Mouse (Mus musculus) MEL (cell line): ENCODE results near the gene Otud7b. TPM values are rescaled to one million over a fixed set of nuclear protein-coding genes. Genes with fewer than 3 reads are reported as not detected.
A peak's percentile ranks its signal among the peaks of the same experiment; 100 is the strongest.

Source experiments
- DNase-seq: peaks from one replicate; pipeline ENCODE4 v3.0.0; 2011; ENCODE audit warnings: low read depth, low spot score
- H3K27ac ChIP-seq: 2 replicates; pipeline ENCODE4 v1.5.1; 2012; ENCODE audit warnings: low read depth, mild to moderate bottlenecking, control low read depth, low read length, moderate library complexity; ENCODE audit not compliant: control insufficient read depth
- H3K27me3 ChIP-seq, 2 experiments: fragments of 150-350 bp in 1 of 2; sonication (generic) in 1 of 2; 2 replicates each; pipeline ENCODE4 v1.6.1; 2012; ENCODE audit warnings: low read length in 2 of 2, mild to moderate bottlenecking in 2 of 2, improper control_type of control experiment in 1 of 2, moderate library complexity in 1 of 2; ENCODE audit not compliant: insufficient read depth in 2 of 2, control insufficient read depth in 1 of 2
- H3K36me3 ChIP-seq, 2 experiments: 2 replicates each; pipeline ENCODE4 v1.6.1; 2012 to 2014; ENCODE audit warnings: low read length in 2 of 2, improper control_type of control experiment in 1 of 2, inconsistent platforms in 1 of 2, mild to moderate bottlenecking in 1 of 2; ENCODE audit not compliant: insufficient read depth in 2 of 2, control insufficient read depth in 1 of 2
- H3K4me1 ChIP-seq, 2 experiments: fragments of 150-350 bp in 1 of 2; sonication (generic) in 1 of 2; 2 replicates each; pipeline ENCODE4 v1.6.1; 2012; ENCODE audit warnings: low read length in 2 of 2, improper control_type of control experiment in 1 of 2, mild to moderate bottlenecking in 1 of 2; ENCODE audit not compliant: insufficient read depth in 2 of 2, control insufficient read depth in 1 of 2
- H3K4me3 ChIP-seq, 2 experiments: fragments of 150-350 bp in 1 of 2; sonication (generic) in 1 of 2; 2 replicates each; pipeline ENCODE4 v1.5.1; 2012; ENCODE audit warnings: low read depth in 2 of 2, low read length in 2 of 2, mild to moderate bottlenecking in 2 of 2, moderate library complexity in 2 of 2, control low read depth in 1 of 2, improper control_type of control experiment in 1 of 2; ENCODE audit not compliant: control insufficient read depth in 1 of 2, insufficient read depth in 1 of 2
- H3K79me2 ChIP-seq: 2 replicates; pipeline ENCODE4 v1.6.1; 2012; ENCODE audit warnings: mild to moderate bottlenecking, low read length, moderate library complexity; ENCODE audit not compliant: control insufficient read depth, poor library complexity, insufficient read depth
- H3K9ac ChIP-seq: 2 replicates; pipeline ENCODE4 v1.6.1; 2012; ENCODE audit warnings: low read depth, mild to moderate bottlenecking, control low read depth, low read length, moderate library complexity; ENCODE audit not compliant: control insufficient read depth, poor library complexity, severe bottlenecking
- H3K9me3 ChIP-seq: fragments of 150-350 bp; sonication (generic); replicated peaks from 2 replicates; pipeline ENCODE4 v1.6.1; 2012; ENCODE audit warnings: mild to moderate bottlenecking, low read length, improper control_type of control experiment, moderate library complexity; ENCODE audit not compliant: insufficient read depth
- CHD1 ChIP-seq: IDR thresholded peaks from 2 replicates; pipeline ENCODE4 v1.6.1; 2012; ENCODE audit warnings: low read depth, mild to moderate bottlenecking, inconsistent platforms, low read length, improper control_type of control experiment
- CHD2 ChIP-seq: IDR thresholded peaks from 2 replicates; pipeline ENCODE4 v1.6.1; 2011; ENCODE audit warnings: low read length, improper control_type of control experiment
- CTCF ChIP-seq, 3 experiments: IDR thresholded peaks in 2 of 3; conservative IDR thresholded peaks in 1 of 3; 2 replicates each; pipeline ENCODE4 v1.5.1; 2011 to 2012; ENCODE audit warnings: low read length in 3 of 3, low read depth in 2 of 3, mild to moderate bottlenecking in 2 of 3, improper control_type of control experiment in 1 of 3, inconsistent platforms in 1 of 3, mixed read lengths in 1 of 3, moderate library complexity in 1 of 3; ENCODE audit not compliant: control insufficient read depth in 1 of 3, insufficient read depth in 1 of 3, poor library complexity in 1 of 3, severe bottlenecking in 1 of 3
- E2F4 ChIP-seq: IDR thresholded peaks from 2 replicates; pipeline ENCODE4 v1.6.1; 2011; ENCODE audit warnings: low read depth, low read length, improper control_type of control experiment, borderline replicate concordance
- EP300 ChIP-seq, 2 experiments: IDR thresholded peaks; 2 replicates each; pipeline ENCODE4 v1.6.1; 2011; ENCODE audit warnings: improper control_type of control experiment in 2 of 2, low read length in 2 of 2, low read depth in 1 of 2, mild to moderate bottlenecking in 1 of 2
- ETS1 ChIP-seq: IDR thresholded peaks from 2 replicates; pipeline ENCODE4 v1.6.1; 2012; ENCODE audit warnings: low read depth, mild to moderate bottlenecking, inconsistent platforms, low read length, improper control_type of control experiment, moderate library complexity
- GATA1 ChIP-seq: IDR thresholded peaks from 2 replicates; pipeline ENCODE4 v1.6.1; 2011; ENCODE audit warnings: low read depth, low read length, improper control_type of control experiment
- HCFC1 ChIP-seq: IDR thresholded peaks from 2 replicates; pipeline ENCODE4 v1.6.1; 2012; ENCODE audit warnings: low read depth, mild to moderate bottlenecking, inconsistent platforms, low read length, improper control_type of control experiment, moderate library complexity
- JUND ChIP-seq: IDR thresholded peaks from 2 replicates; pipeline ENCODE4 v1.6.1; 2011; ENCODE audit warnings: low read depth, mild to moderate bottlenecking, improper control_type of control experiment, low read length
- MAFK ChIP-seq: IDR thresholded peaks from 2 replicates; pipeline ENCODE4 v1.6.1; 2011; ENCODE audit warnings: low read depth, mild to moderate bottlenecking, low read length, improper control_type of control experiment, borderline replicate concordance
- MAX ChIP-seq: IDR thresholded peaks from 2 replicates; pipeline ENCODE4 v1.6.1; 2011; ENCODE audit warnings: low read length, improper control_type of control experiment
- MAZ ChIP-seq: IDR thresholded peaks from 2 replicates; pipeline ENCODE4 v1.6.1; 2012; ENCODE audit warnings: low read depth, mild to moderate bottlenecking, inconsistent platforms, low read length, improper control_type of control experiment
- MYB ChIP-seq: IDR thresholded peaks from 2 replicates; pipeline ENCODE4 v1.6.1; 2011; ENCODE audit warnings: mild to moderate bottlenecking, low read depth, low read length, improper control_type of control experiment
- NELFE ChIP-seq: IDR thresholded peaks from 2 replicates; pipeline ENCODE4 v1.6.1; 2011; ENCODE audit warnings: low read depth, low read length, improper control_type of control experiment
- POLR2A ChIP-seq, 2 experiments: IDR thresholded peaks; 2 replicates each; pipeline ENCODE4 v1.6.1; 2011 to 2012; ENCODE audit warnings: low read length in 2 of 2, mild to moderate bottlenecking in 2 of 2, control low read depth in 1 of 2, improper control_type of control experiment in 1 of 2, low read depth in 1 of 2, moderate library complexity in 1 of 2; ENCODE audit not compliant: control insufficient read depth in 1 of 2, insufficient read depth in 1 of 2, poor library complexity in 1 of 2
- POLR2AphosphoS2 ChIP-seq: IDR thresholded peaks from 2 replicates; pipeline ENCODE4 v1.6.1; 2011; ENCODE audit warnings: low read length, improper control_type of control experiment
- RAD21 ChIP-seq: IDR thresholded peaks from 2 replicates; pipeline ENCODE4 v1.6.1; 2011; ENCODE audit warnings: mild to moderate bottlenecking, low read depth, low read length, improper control_type of control experiment
- SIN3A ChIP-seq: IDR thresholded peaks from 2 replicates; pipeline ENCODE4 v1.6.1; 2012; ENCODE audit warnings: low read length, improper control_type of control experiment, inconsistent platforms
- SMC3 ChIP-seq: IDR thresholded peaks from 2 replicates; pipeline ENCODE4 v1.6.1; 2011; ENCODE audit warnings: low read depth, low read length, improper control_type of control experiment
- TBP ChIP-seq: IDR thresholded peaks from 2 replicates; pipeline ENCODE4 v1.8.0; 2011; ENCODE audit warnings: low read depth, low read length, improper control_type of control experiment
- TCF12 ChIP-seq: IDR thresholded peaks from 2 replicates; pipeline ENCODE4 v1.6.1; 2014; ENCODE audit warnings: low read depth, mild to moderate bottlenecking, inconsistent platforms, low read length, improper control_type of control experiment, moderate library complexity
- USF1 ChIP-seq: IDR thresholded peaks from 2 replicates; pipeline ENCODE4 v1.6.1; 2014; ENCODE audit warnings: low read depth, mild to moderate bottlenecking, inconsistent platforms, low read length, improper control_type of control experiment, moderate library complexity
- ZC3H11A ChIP-seq: IDR thresholded peaks from 2 replicates; pipeline ENCODE4 v1.6.1; 2012; ENCODE audit warnings: low read depth, mild to moderate bottlenecking, inconsistent platforms, low read length, improper control_type of control experiment
- polyA plus RNA-seq, 2 experiments: library from polyadenylated mRNA; stranded (reverse) in 1 of 2; unstranded in 1 of 2; fragments of >175 nt in 1 of 2; fragments of >200 nt in 1 of 2; gene quantifications; 2 replicates each; pipeline versions ENCODE4 v1.2.1 to v1.2.4; 2012; ENCODE audit warnings: low replicate concordance in 2 of 2, low read depth in 1 of 2; ENCODE audit not compliant: insufficient read length in 2 of 2, insufficient read depth in 1 of 2, missing spikeins in 1 of 2
- total RNA-seq: library from RNA; depleted of rRNA; stranded (reverse); fragments of 300-350 nt; gene quantifications from 2 replicates; pipeline ENCODE4 v1.2.3, GENCODE M21; 2012

The Otud7b gene
- total and polyA plus RNA-seq, 3 experiments: 17.9 to 25.8 (median 24.4) TPM

- TF ChIP-seq MAFK (no peak), GATA1 (no peak), SMC3 (peak; percentile 92), SIN3A (peak; percentile 52), USF1 (no peak), TBP (no peak)
- TF ChIP-seq, all 39 proteins: peak for 10
Measured at GRCm38 (mm10) chr3:96089882-96090489, 14.3 kb upstream of the Otud7b start (continued).

DNA sequence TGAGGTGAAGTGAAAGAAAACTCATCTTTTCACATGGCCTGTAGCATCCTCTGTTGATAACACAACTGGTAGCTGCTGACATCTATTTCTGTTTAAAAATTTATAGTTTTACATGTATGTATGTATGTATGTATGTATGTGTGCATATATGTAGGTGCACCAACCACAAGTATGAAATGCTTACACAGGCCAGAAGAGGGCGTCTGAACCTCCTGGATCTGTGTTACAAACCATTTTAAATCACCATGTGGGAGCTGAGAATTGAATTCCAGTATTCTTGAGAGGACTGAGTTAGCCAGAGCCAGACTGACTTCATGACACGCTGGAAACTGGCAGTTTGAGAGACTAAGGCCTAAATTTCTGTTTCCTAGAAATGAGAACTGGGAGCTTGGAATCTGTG, 13.2 kb upstream of the Otud7b start:
- H3K79me2 ChIP-seq: no peaks in the 10 kb centered on the region
- H3K9ac ChIP-seq: no peak overlapping the region
- no peak overlapping the region for H3K27ac ChIP-seq
- no peak overlapping the region for H3K4me3 ChIP-seq
- peaks cover 7 to 27% of the 10 kb centered on the region in 2 experiments for H3K4me1 ChIP-seq
- no peaks in the 10 kb centered on the region for H3K27me3 ChIP-seq
- peaks cover 0 to 22% of the 10 kb centered on the region in 2 experiments; a peak in 2 of 4 replicates for H3K36me3 ChIP-seq
- no peaks in the 10 kb centered on the region for H3K9me3 ChIP-seq
- DNase-seq: peak; percentile 71
- TF ChIP-seq RAD21 (peak; percentile 50), SMC3 (peak; percentile 57), CTCF (IDR thresholded peaks at IDR 0.05 in 2 of 3, conservative IDR thresholded peaks at IDR 0.05 in 1 of 3; ENCODE audit: control insufficient read depth in 1 of 3, insufficient read depth in 1 of 3, low read depth in 2 of 3, low read length in 3 of 3, poor library complexity in 1 of 3, severe bottlenecking in 1 of 3) (peak; percentile 34 to 65 (median 50)), JUND (no peak), MAX (no peak), SIN3A (no peak), POLR2A (IDR thresholded peaks at IDR 0.05; ENCODE audit: control insufficient read depth in 1 of 2, insufficient read depth in 1 of 2, low read depth in 1 of 2, low read length in 2 of 2, poor library complexity in 1 of 2) (no peak), ZC3H11A (peak; percentile 41; the same call in 1 of the 2 replicates)

DNA sequence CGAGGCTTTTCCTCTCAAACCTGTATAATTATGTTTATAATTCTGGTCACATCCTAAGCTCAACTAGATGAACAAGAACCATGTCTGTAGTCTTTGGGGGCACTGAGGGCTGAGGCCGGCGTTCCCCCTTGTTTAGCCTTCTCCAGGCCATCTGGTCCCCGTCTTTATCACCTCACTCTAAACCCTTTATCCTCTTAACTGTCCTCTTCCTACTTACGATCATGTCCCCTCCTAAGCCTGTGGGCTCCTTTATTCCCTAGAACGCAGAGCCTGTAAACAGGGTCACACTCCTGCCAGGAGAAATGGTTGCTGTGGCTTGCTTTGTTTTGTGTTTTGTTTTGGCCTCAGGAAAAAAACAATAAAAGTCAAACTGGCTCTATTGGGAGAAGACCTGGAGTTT, 12.4 kb upstream of the Otud7b start:
- no peak overlapping the region for H3K9ac ChIP-seq
- H3K36me3 ChIP-seq: peaks cover 0 to 14% of the 10 kb centered on the region in 2 experiments; a peak in 2 of 4 replicates
- DNase-seq: no peak
- no peaks in the 10 kb centered on the region for H3K9me3 ChIP-seq
- H3K4me1 ChIP-seq: peaks cover 7 to 19% of the 10 kb centered on the region in 2 experiments
- H3K27ac ChIP-seq: no peak overlapping the region
- no peak overlapping the region for H3K4me3 ChIP-seq
- no peaks in the 10 kb centered on the region for H3K27me3 ChIP-seq
- H3K79me2 ChIP-seq: no peaks in the 10 kb centered on the region
- TF ChIP-seq E2F4: no peak
- no peak for TF ChIP-seq CHD1
- TF ChIP-seq MYB: no peak
- TF ChIP-seq CHD2: no peak
- TF ChIP-seq EP300 (IDR thresholded peaks at IDR 0.05; ENCODE audit: low read depth in 1 of 2, low read length in 2 of 2): no peak
- TF ChIP-seq HCFC1: no peak
- no peak for TF ChIP-seq TCF12
- TF ChIP-seq POLR2AphosphoS2: no peak
- TF ChIP-seq JUND: no peak
- no peak for TF ChIP-seq ETS1
- TF ChIP-seq MAZ: no peak
- TF ChIP-seq TBP: no peak
- no peak for TF ChIP-seq NELFE
- no peak for TF ChIP-seq ZC3H11A
- no peak for TF ChIP-seq SIN3A
- TF ChIP-seq, all 39 proteins: peak for 0
